Mouse (Mus musculus) liver, postnatal 0 days (tissue): ENCODE results near the gene Apoc1. TPM values are rescaled to one million over a fixed set of nuclear protein-coding genes. Genes with fewer than 3 reads are reported as not detected.

Source experiments
- ATAC-seq: fragments of 200-750 bp; cut with Nextera tagmentation; 2 replicates; pipeline ENCODE4 v1.8.0; 2017; ENCODE audit warnings: mild to moderate bottlenecking, moderate library complexity
- DNase-seq: peaks from one replicate; pipeline ENCODE4 v3.0.0-alpha.2; 2016
- H3K27ac ChIP-seq: fragments of 300-500 bp; sonication (generic); 2 replicates; pipeline ENCODE4 v1.5.1; 2014; ENCODE audit warnings: antibody characterized with exemption, moderate library complexity, mild to moderate bottlenecking, low read depth
- H3K27me3 ChIP-seq: fragments of 300-500 bp; sonication (generic); 2 replicates; pipeline ENCODE4 v1.6.1; 2014; ENCODE audit warnings: low read length, control low read depth, mixed read lengths; ENCODE audit not compliant: insufficient read depth
- H3K36me3 ChIP-seq: fragments of 300-500 bp; sonication (generic); replicated peaks from 2 replicates; pipeline ENCODE4 v1.6.1; 2014; ENCODE audit warnings: mild to moderate bottlenecking, control low read depth, low read length, moderate library complexity, mixed read lengths; ENCODE audit not compliant: insufficient read depth
- H3K4me1 ChIP-seq: fragments of 300-500 bp; sonication (generic); 2 replicates; pipeline ENCODE4 v1.6.1; 2014; ENCODE audit warnings: antibody characterized with exemption, mild to moderate bottlenecking, control low read depth; ENCODE audit not compliant: insufficient read depth
- H3K4me2 ChIP-seq: fragments of 300-500 bp; sonication (generic); 2 replicates; pipeline ENCODE4 v1.6.1; 2014; ENCODE audit warnings: low read depth, mild to moderate bottlenecking, low read length, moderate library complexity, mixed read lengths
- H3K4me3 ChIP-seq: fragments of 300-500 bp; sonication (generic); 2 replicates; pipeline ENCODE4 v1.5.1; 2014; ENCODE audit warnings: low read depth, low read length
- H3K9ac ChIP-seq: fragments of 300-500 bp; sonication (generic); replicated peaks from 2 replicates; pipeline ENCODE4 v1.6.1; 2014; ENCODE audit warnings: mild to moderate bottlenecking, moderate library complexity
- H3K9me3 ChIP-seq: fragments of 300-500 bp; sonication (generic); 2 replicates; pipeline ENCODE4 v1.6.1; 2016; ENCODE audit warnings: mild to moderate bottlenecking, control low read depth, low read length, mixed read lengths
- CTCF ChIP-seq: sonication (generic); IDR thresholded peaks from 2 replicates; pipeline ENCODE4 v1.5.1; 2016; ENCODE audit warnings: antibody characterized with exemption, low read depth
- EP300 ChIP-seq: IDR thresholded peaks from 2 replicates; pipeline ENCODE4 v1.6.1; 2016; ENCODE audit warnings: antibody characterized with exemption, low read depth, mild to moderate bottlenecking
- whole genome bisulfite sequencing: fragments of 180-500 bp; shearing (Covaris S2); extraction: QIAGEN DNeasy Blood & Tissue Kit; methylation state at CpG from one replicate; pipeline ENCODE4 v1.1.7; 2014; ENCODE audit not compliant: insufficient replicate concordance; 5-methylcytosine and 5-hydroxymethylcytosine counted together
- polyA plus RNA-seq: library from polyadenylated mRNA; unstranded; fragments of >200 nt; fragmentation: Nextera tagmentation; extraction: Ambion mirVana; gene quantifications from 2 replicates; pipeline ENCODE4 v1.2.1, GENCODE M21; 2015

Apoc1 gene
- polyA plus RNA-seq, 1 experiment from 2014 or later, result 5,234 TPM

GRCm38 (mm10) chr7:19641223-19641622 lies 51.2 kb downstream of the Apoc1 start:
- TF ChIP-seq CTCF (no peak), EP300 (no peak)
- WGBS, result 94% methylated on average over 4 of the region's 4 CpGs

More at GRCm38 (mm10) chr7:19641223-19641622, 51.2 kb downstream of the Apoc1 start:
- DNase-seq (no peak), ATAC-seq (no peak)
- no peak overlapping the region for H3K9ac ChIP-seq
- H3K27ac ChIP-seq, result no peak overlapping the region
- H3K4me1 ChIP-seq, result no peaks in the 10 kb centered on the region
- H3K36me3 ChIP-seq, result peaks cover 85% of the 10 kb centered on the region
- H3K4me2 ChIP-seq, result no peak overlapping the region
- H3K4me3 ChIP-seq, result no peak overlapping the region
- H3K27me3 ChIP-seq, result no peaks in the 10 kb centered on the region
- H3K9me3 ChIP-seq, result no peaks in the 10 kb centered on the region

Other genes starting within 250 kb of the Apoc1 start
- 1.8 and 2.0 TPM in 2 replicates for gene Mark4, start 233.8 kb downstream of the Apoc1 start, polyA plus RNA-seq
- 1.1 and 1.7 TPM in 2 replicates for gene Exoc3l2, start 229.3 kb downstream of the Apoc1 start, polyA plus RNA-seq
- gene Bloc1s3, start 184.3 kb downstream of the Apoc1 start, polyA plus RNA-seq, result 0.94 and 1.1 TPM in 2 replicates
- gene Trappc6a, start 184.3 kb downstream of the Apoc1 start, polyA plus RNA-seq, result 51.6 and 52.5 TPM in 2 replicates
- not detected in 2 replicates for gene Nkpd1, start 174.8 kb downstream of the Apoc1 start, polyA plus RNA-seq
- gene Ppp1r37, start 129.6 kb downstream of the Apoc1 start, polyA plus RNA-seq, result 8.1 and 8.3 TPM in 2 replicates
- gene Zfp296, start 115.4 kb downstream of the Apoc1 start, polyA plus RNA-seq, result 0.89 and 1.2 TPM in 2 replicates
- 61.7 and 66.9 TPM in 2 replicates for gene Gemin7, start 115.1 kb downstream of the Apoc1 start, polyA plus RNA-seq
- 7.6 and 8.1 TPM in 2 replicates for gene Clasrp, start 88.2 kb downstream of the Apoc1 start, polyA plus RNA-seq
- 2.2 and 2.3 TPM in 2 replicates for gene Relb, start 63.2 kb downstream of the Apoc1 start, polyA plus RNA-seq
- gene Clptm1, start 27.6 kb downstream of the Apoc1 start, polyA plus RNA-seq, result 40.3 and 44.4 TPM in 2 replicates
- 2,864 and 3,070 TPM in 2 replicates for gene Apoc2, start 14.7 kb downstream of the Apoc1 start, polyA plus RNA-seq
- gene Gm44805, start 11.2 kb downstream of the Apoc1 start, polyA plus RNA-seq, result 187 and 234 TPM in 2 replicates
- 2,808 and 2,914 TPM in 2 replicates for gene Apoc4, start 11.2 kb downstream of the Apoc1 start, polyA plus RNA-seq
- gene Apoe, start 6.5 kb upstream of the Apoc1 start, polyA plus RNA-seq, result 20,006 and 20,209 TPM in 2 replicates
- gene Tomm40, start 22.8 kb upstream of the Apoc1 start, polyA plus RNA-seq, result 81.5 and 83.6 TPM in 2 replicates
- 51.0 and 51.3 TPM in 2 replicates for gene Nectin2, start 57.8 kb upstream of the Apoc1 start, polyA plus RNA-seq
- 8.8 and 9.3 TPM in 2 replicates for gene Bcam, start 78.4 kb upstream of the Apoc1 start, polyA plus RNA-seq
- 9.6 and 10.8 TPM in 2 replicates for gene Cblc, start 104.1 kb upstream of the Apoc1 start, polyA plus RNA-seq
- 5.4 and 11.2 TPM in 2 replicates for gene Bcl3, start 130.1 kb upstream of the Apoc1 start, polyA plus RNA-seq
- 0.18 and 0.19 TPM in 2 replicates for gene Gm19345, start 159.3 kb upstream of the Apoc1 start, polyA plus RNA-seq
- 0.09 TPM in 1 of 2 replicates, not detected in the other for gene Ceacam16, start 168.6 kb upstream of the Apoc1 start, polyA plus RNA-seq
- not detected in 2 replicates for gene Ceacam19, start 195.3 kb upstream of the Apoc1 start, polyA plus RNA-seq
- gene Pvr, start 228.5 kb upstream of the Apoc1 start, polyA plus RNA-seq, result 2.2 and 3.0 TPM in 2 replicates